Mouse (Mus musculus) bone marrow macrophage, adult 2 months (primary cell): ENCODE measurements around the gene Aadat. TPM values are rescaled to one million over a fixed set of nuclear protein-coding genes. Genes with fewer than 3 reads are reported as not detected.
"Not testable (repeated sequence)": the region's sequence is repeated elsewhere in the genome, so short reads cannot be mapped to it uniquely, and the experiment has no call there.

Source experiments
- H3K27ac ChIP-seq: 2 replicates; pipeline ENCODE4 v1.5.1; 2012; ENCODE audit warnings: low read depth, low read length; ENCODE audit not compliant: insufficient read depth
- H3K4me1 ChIP-seq: 2 replicates; pipeline ENCODE4 v1.6.1; 2012; ENCODE audit warnings: low read length; ENCODE audit not compliant: control insufficient read depth, insufficient read depth
- H3K4me3 ChIP-seq: 2 replicates; pipeline ENCODE4 v1.5.1; 2012; ENCODE audit warnings: mild to moderate bottlenecking, low read length, moderate library complexity; ENCODE audit not compliant: insufficient read depth
- CTCF ChIP-seq: IDR thresholded peaks from 2 replicates; pipeline ENCODE4 v1.5.1; 2012; ENCODE audit warnings: low read depth, mild to moderate bottlenecking, low read length, moderate library complexity
- POLR2A ChIP-seq: IDR thresholded peaks from 2 replicates; pipeline ENCODE4 v1.6.1; 2012; ENCODE audit warnings: mild to moderate bottlenecking, low read depth, low read length, borderline replicate concordance
- polyA plus RNA-seq: library from polyadenylated mRNA; stranded (reverse); fragments of >200 nt; gene quantifications from 2 replicates; pipeline ENCODE4 v1.2.4, GENCODE M21; 2012; ENCODE audit not compliant: missing spikeins, insufficient read depth, insufficient read length

The Aadat gene
- polyA plus RNA-seq, result not detected in 2 replicates

- Histone ChIP-seq H3K4me3 (peak within 1 kb of the TSS; percentile 42), H3K27ac (no peak within 1 kb of the TSS), H3K4me1 (no peaks in the 10 kb centered on the region)
- no peak for TF ChIP-seq POLR2A
- peak; percentile 42; the same call in 1 of the 2 replicates for TF ChIP-seq CTCF
These were observed at the start of gene Aadat for GRCm38 (mm10) chr8:60505653-60506521. Gene Aadat (plus strand): TSS chr8:60505932.

- Histone ChIP-seq H3K4me3 (no peak overlapping the region), H3K4me1 (no peaks in the 10 kb centered on the region)
- peak; percentile 49 for TF ChIP-seq CTCF
- TF ChIP-seq POLR2A, result no peak
These were observed 38.9 kb upstream of the Aadat start for GRCm38 (mm10) chr8:60466686-60467335.

GRCm38 (mm10) chr8:60490147-60490546 lies 15.6 kb upstream of the Aadat start:
- TF ChIP-seq CTCF, result no peak
- TF ChIP-seq POLR2A, result no peak
- Histone ChIP-seq H3K27ac (no peak overlapping the region), H3K4me3 (no peak overlapping the region), H3K4me1 (no peaks in the 10 kb centered on the region)

More at GRCm38 (mm10) chr8:60466686-60467335, 38.9 kb upstream of the Aadat start:
- no peak overlapping the region for H3K27ac ChIP-seq

- Histone ChIP-seq H3K4me1 (no peaks in the 10 kb centered on the region), H3K27ac (no peak overlapping the region), H3K4me3 (no peak overlapping the region)
- TF ChIP-seq POLR2A, result no peak
These were observed 13.9 kb upstream of the Aadat start for GRCm38 (mm10) chr8:60491871-60492270.

GRCm38 (mm10) chr8:60492471-60492870 lies 13.3 kb upstream of the Aadat start:
- Histone ChIP-seq H3K4me1 (no peaks in the 10 kb centered on the region), H3K27ac (no peak overlapping the region), H3K4me3 (no peak overlapping the region)
- TF ChIP-seq POLR2A (no peak), CTCF (no peak)

- no peak overlapping the region for H3K4me3 ChIP-seq
- H3K4me1 ChIP-seq, result no peaks in the 10 kb centered on the region
- H3K27ac ChIP-seq, result no peak overlapping the region
- TF ChIP-seq POLR2A, result no peak
- TF ChIP-seq CTCF, result no peak
These were observed 11.1 kb upstream of the Aadat start for GRCm38 (mm10) chr8:60494606-60495005.

- H3K4me3 ChIP-seq, H3K27ac ChIP-seq, H3K4me1 ChIP-seq: not testable (repeated sequence)
These were observed 10.7 kb upstream of the Aadat start for GRCm38 (mm10) chr8:60495046-60495445.

GRCm38 (mm10) chr8:60503098-60503497 lies 2.6 kb upstream of the Aadat start, which contains the start of gene Gm10283:
Gene Gm10283 (minus strand): TSS chr8:60503198.
- no peak within 1 kb of the TSS for H3K27ac ChIP-seq
- H3K4me1 ChIP-seq, result no peaks in the 10 kb centered on the region
- TF ChIP-seq POLR2A, result no peak
- no peak within 1 kb of the TSS for H3K4me3 ChIP-seq

GRCm38 (mm10) chr8:60518286-60518685 lies 12.6 kb downstream of the Aadat start:
- Histone ChIP-seq H3K4me3 (no peak overlapping the region), H3K27ac (no peak overlapping the region), H3K4me1 (no peaks in the 10 kb centered on the region)
- TF ChIP-seq CTCF (no peak), POLR2A (no peak)

- Histone ChIP-seq H3K4me3 (no peak overlapping the region), H3K4me1 (no peaks in the 10 kb centered on the region), H3K27ac (no peak overlapping the region)
- TF ChIP-seq POLR2A (no peak), CTCF (no peak)
These were observed 29.2 kb downstream of the Aadat start for GRCm38 (mm10) chr8:60534945-60535344.

- Histone ChIP-seq H3K27ac (no peak overlapping the region), H3K4me3 (no peak overlapping the region), H3K4me1 (no peaks in the 10 kb centered on the region)
- TF ChIP-seq CTCF (no peak), POLR2A (no peak)
These were observed 61.1 kb downstream of the Aadat start for GRCm38 (mm10) chr8:60566783-60567182.
